Mouse (Mus musculus): ENCODE measurements around the gene Sipa1l1. TPM values are rescaled to one million over a fixed set of nuclear protein-coding genes. Genes with fewer than 3 reads are reported as not detected.

The Sipa1l1 gene
- polyA plus RNA-seq, 1 experiment from 2014 or later = 41.6 TPM

DNA sequence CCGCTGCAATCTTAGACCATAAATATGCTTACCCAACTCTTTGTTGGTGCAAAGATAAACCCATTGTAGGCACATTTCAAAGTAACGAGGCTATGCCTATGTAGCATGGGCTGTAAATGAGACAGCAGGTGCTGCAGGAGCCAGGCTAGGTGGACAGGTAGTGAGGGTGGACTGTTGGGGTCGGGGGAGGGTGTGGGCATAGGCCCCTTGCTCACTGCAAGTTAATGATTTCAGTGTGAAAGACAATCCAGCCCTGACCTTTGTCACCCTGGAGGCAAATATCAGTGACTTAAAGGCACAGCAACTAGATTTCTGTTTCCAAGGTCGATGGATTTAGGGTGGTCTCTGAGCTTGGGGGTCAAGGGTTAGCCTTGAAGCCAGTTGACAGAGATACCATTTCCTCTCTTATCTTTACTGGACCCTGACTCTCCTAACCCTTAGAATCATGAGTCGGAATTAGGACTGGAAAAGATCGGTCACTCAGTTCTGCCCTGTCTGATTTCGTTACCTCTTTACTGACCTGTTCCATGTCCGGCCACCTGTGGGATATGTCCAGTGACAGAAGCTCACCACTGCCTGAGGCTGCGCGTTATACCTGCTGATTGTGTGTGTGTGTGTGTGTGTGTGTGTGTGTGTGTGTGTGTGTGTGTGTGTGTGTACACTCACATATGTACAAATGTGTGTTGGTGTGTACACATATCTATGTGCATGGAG, 286.7 kb downstream of the Sipa1l1 start:
- no peak overlapping the region for H3K9ac ChIP-seq (ENCODE audit: low read length)
- DNase-seq (ENCODE audit: low spot score) (no peak), ATAC-seq (replicated peaks; ENCODE audit: low FRiP score, low TSS enrichment, low read depth) (0 out of 2 replicates have a peak, but pooled peaks have one; percentile 32)
- H3K27ac ChIP-seq (ENCODE audit: low read depth) = no peak overlapping the region
- H3K4me3 ChIP-seq (ENCODE audit: low read depth, low read length) = no peak overlapping the region
- no peaks in the 10 kb centered on the region for H3K9me3 ChIP-seq (ENCODE audit: control insufficient read depth, low read length)
- no peaks in the 10 kb centered on the region for H3K27me3 ChIP-seq (replicated peaks; ENCODE audit: control insufficient read depth, insufficient read depth, low read length)
- H3K4me1 ChIP-seq (replicated peaks; ENCODE audit: control insufficient read depth, insufficient read depth, low read length) = no peaks in the 10 kb centered on the region
- 58% methylated on average over 10 of the region's 10 CpGs for WGBS
- no peaks in the 10 kb centered on the region for H3K36me3 ChIP-seq (ENCODE audit: control insufficient read depth, insufficient read depth, low read length)
- no peak overlapping the region for H3K4me2 ChIP-seq (ENCODE audit: low read length)

DNA sequence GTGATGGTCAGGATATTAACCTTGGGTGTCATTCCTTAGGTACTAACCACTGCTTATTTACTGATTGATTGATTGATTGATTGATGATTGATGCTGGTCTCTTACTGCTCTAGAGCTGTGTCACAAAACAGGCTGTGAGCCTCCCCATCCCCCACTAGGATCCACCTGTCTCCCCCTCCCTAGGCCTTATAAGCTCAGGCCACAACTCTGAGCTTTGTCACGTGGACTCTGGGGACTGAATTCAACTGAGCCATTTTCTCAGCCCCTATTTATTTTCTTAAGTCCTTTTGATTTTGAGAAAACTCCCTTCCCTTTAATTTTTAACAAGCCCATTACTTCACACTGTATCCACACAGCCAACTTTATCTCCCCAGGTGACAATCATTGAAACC, 287.3 kb downstream of the Sipa1l1 start:
- Histone ChIP-seq H3K4me3 (ENCODE audit: low read depth, low read length) (no peak overlapping the region), H3K9ac (ENCODE audit: low read length) (no peak overlapping the region), H3K9me3 (ENCODE audit: control insufficient read depth, low read length) (no peaks in the 10 kb centered on the region), H3K27me3 (replicated peaks; ENCODE audit: control insufficient read depth, insufficient read depth, low read length) (no peaks in the 10 kb centered on the region), H3K36me3 (ENCODE audit: control insufficient read depth, insufficient read depth, low read length) (no peaks in the 10 kb centered on the region), H3K4me1 (replicated peaks; ENCODE audit: control insufficient read depth, insufficient read depth, low read length) (no peaks in the 10 kb centered on the region), H3K27ac (ENCODE audit: low read depth) (no peak overlapping the region), H3K4me2 (ENCODE audit: low read length) (no peak overlapping the region)
- no peak for DNase-seq (ENCODE audit: low spot score)
- no peak for ATAC-seq (replicated peaks; ENCODE audit: low FRiP score, low TSS enrichment, low read depth)
- WGBS = 36% methylated on average over 1 of the region's 1 CpGs

DNA sequence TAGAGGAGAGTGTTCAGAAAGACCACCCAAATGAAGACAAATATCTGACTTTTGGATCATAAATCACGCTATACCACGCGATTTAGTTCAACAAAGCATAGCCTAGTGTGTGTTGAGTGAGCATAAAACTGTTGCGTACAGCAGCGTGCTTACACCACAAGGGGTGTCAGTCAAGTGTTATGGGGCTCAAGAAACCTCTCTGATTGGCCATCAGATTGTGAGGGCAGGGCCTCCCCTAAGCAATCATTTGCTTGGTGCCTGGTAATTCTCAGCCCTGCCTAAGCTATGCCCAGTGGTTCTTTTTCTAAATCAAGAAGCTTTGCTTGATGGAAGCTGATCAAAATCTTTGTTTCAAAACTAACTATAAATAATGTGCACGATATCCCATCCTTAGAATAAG, 288.5 kb downstream of the Sipa1l1 start:
- H3K4me1 ChIP-seq (replicated peaks; ENCODE audit: control insufficient read depth, insufficient read depth, low read length) = no peaks in the 10 kb centered on the region
- H3K4me3 ChIP-seq (ENCODE audit: low read depth, low read length) = no peak overlapping the region
- no peak overlapping the region for H3K4me2 ChIP-seq (ENCODE audit: low read length)
- no peaks in the 10 kb centered on the region for H3K27me3 ChIP-seq (replicated peaks; ENCODE audit: control insufficient read depth, insufficient read depth, low read length)
- H3K9me3 ChIP-seq (ENCODE audit: control insufficient read depth, low read length) = no peaks in the 10 kb centered on the region
- ATAC-seq (replicated peaks; ENCODE audit: low FRiP score, low TSS enrichment, low read depth) = no peak
- 74% methylated on average over 6 of the region's 6 CpGs for WGBS
- H3K9ac ChIP-seq (ENCODE audit: low read length) = no peak overlapping the region
- no peaks in the 10 kb centered on the region for H3K36me3 ChIP-seq (ENCODE audit: control insufficient read depth, insufficient read depth, low read length)
- no peak overlapping the region for H3K27ac ChIP-seq (ENCODE audit: low read depth)
- DNase-seq (ENCODE audit: low spot score) = no peak

DNA sequence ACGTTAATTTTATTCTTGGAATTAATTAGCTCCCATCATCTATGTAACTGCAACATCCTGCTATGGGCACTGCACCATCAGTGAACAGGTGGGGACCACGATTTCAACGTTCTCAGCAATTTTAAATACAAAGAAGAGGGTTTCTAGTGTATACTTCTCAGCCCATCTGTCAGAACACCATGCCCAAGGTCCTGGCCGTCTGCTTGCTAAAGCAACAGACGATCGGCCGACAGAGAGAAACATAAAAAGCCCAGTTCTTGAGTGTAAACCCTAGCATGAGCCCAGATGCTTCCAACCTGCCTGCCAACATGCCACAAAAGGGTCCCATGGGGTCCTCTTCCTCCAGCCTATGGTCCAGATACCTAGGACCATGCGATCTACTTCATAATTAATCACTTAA, 288.9 kb downstream of the Sipa1l1 start:
- Histone ChIP-seq H3K4me2 (ENCODE audit: low read length) (no peak overlapping the region), H3K9ac (ENCODE audit: low read length) (no peak overlapping the region), H3K4me3 (ENCODE audit: low read depth, low read length) (no peak overlapping the region), H3K4me1 (replicated peaks; ENCODE audit: control insufficient read depth, insufficient read depth, low read length) (no peaks in the 10 kb centered on the region), H3K9me3 (ENCODE audit: control insufficient read depth, low read length) (no peaks in the 10 kb centered on the region), H3K27me3 (replicated peaks; ENCODE audit: control insufficient read depth, insufficient read depth, low read length) (no peaks in the 10 kb centered on the region), H3K36me3 (ENCODE audit: control insufficient read depth, insufficient read depth, low read length) (no peaks in the 10 kb centered on the region), H3K27ac (ENCODE audit: low read depth) (no peak overlapping the region)
- WGBS = 91% methylated on average over 8 of the region's 8 CpGs
- ATAC-seq (replicated peaks; ENCODE audit: low FRiP score, low TSS enrichment, low read depth) (no peak), DNase-seq (ENCODE audit: low spot score) (no peak)

DNA sequence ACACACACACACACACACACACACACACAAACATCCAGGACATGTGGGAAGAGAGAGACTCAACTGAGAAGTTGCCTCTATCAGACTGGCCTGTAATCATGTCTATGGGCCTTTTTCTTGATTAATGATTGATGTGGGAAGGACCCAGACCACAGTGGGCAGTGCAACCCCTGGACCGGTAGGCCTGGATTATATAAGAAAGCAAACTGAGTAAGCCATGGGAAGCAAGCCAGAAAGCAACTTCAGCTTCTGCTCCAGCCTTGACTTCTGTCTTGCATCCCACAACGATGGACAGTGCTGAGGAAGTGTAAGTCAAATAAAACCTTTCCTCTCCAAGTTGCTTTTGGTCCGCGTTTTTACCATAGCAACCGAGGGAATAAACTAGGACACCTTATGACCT, 298.1 kb downstream of the Sipa1l1 start:
- Histone ChIP-seq H3K27ac (ENCODE audit: low read depth) (no peak overlapping the region), H3K9me3 (ENCODE audit: control insufficient read depth, low read length) (no peaks in the 10 kb centered on the region), H3K4me3 (ENCODE audit: low read depth, low read length) (no peak overlapping the region), H3K27me3 (replicated peaks; ENCODE audit: control insufficient read depth, insufficient read depth, low read length) (no peaks in the 10 kb centered on the region), H3K4me1 (replicated peaks; ENCODE audit: control insufficient read depth, insufficient read depth, low read length) (peaks cover 19% of the 10 kb centered on the region), H3K9ac (ENCODE audit: low read length) (no peak overlapping the region), H3K4me2 (ENCODE audit: low read length) (no peak overlapping the region), H3K36me3 (ENCODE audit: control insufficient read depth, insufficient read depth, low read length) (no peaks in the 10 kb centered on the region)
- ATAC-seq (replicated peaks; ENCODE audit: low FRiP score, low TSS enrichment, low read depth) (no peak), DNase-seq (ENCODE audit: low spot score) (no peak)
- WGBS = 65% methylated on average over 5 of the region's 5 CpGs

DNA sequence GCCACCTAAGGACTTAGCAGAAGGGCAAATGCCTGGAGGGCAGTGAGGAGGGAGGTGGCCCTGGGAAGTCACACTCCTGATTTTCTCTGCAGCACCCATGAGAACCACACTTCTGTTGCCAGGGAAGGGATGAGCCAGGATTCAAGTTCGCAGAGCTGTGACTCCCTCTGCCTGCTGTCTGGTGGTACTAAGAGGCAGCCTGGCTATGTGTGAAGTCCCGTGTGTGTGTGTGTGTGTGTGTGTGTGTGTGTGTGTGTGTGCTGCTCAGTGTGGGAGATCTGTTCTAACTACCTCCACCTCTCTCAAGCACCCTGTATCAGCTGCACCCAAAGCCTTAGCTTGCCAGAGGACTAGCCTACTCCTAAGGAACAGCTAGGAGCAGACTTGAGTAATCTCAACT, 298.5 kb downstream of the Sipa1l1 start:
- WGBS = 67% methylated on average over 2 of the region's 2 CpGs
- Histone ChIP-seq H3K9ac (ENCODE audit: low read length) (no peak overlapping the region), H3K4me2 (ENCODE audit: low read length) (no peak overlapping the region), H3K9me3 (ENCODE audit: control insufficient read depth, low read length) (no peaks in the 10 kb centered on the region), H3K4me1 (replicated peaks; ENCODE audit: control insufficient read depth, insufficient read depth, low read length) (peaks cover 19% of the 10 kb centered on the region), H3K27ac (ENCODE audit: low read depth) (no peak overlapping the region), H3K4me3 (ENCODE audit: low read depth, low read length) (no peak overlapping the region), H3K27me3 (replicated peaks; ENCODE audit: control insufficient read depth, insufficient read depth, low read length) (no peaks in the 10 kb centered on the region), H3K36me3 (ENCODE audit: control insufficient read depth, insufficient read depth, low read length) (no peaks in the 10 kb centered on the region)
- DNase-seq (ENCODE audit: low spot score) (no peak), ATAC-seq (replicated peaks; ENCODE audit: low FRiP score, low TSS enrichment, low read depth) (no peak)

DNA sequence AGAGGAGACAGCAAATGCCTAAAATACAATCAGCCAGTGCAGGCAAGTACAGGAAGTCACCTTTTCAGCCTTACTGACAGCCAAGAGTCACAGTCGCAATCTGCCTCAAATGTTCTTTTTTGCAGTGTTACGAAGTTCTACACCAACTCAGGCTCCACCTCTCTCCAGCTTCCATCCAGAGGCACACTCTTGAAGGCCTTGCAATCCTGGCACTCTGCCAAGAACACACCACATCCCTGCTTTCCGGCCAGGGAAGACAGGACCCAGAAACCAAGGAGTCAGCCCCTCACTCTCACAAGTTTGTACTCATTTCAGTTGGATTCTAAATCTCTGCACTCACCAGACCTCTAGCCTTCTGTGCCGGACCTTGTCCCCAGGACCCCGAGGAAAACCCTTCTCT, 299.3 kb downstream of the Sipa1l1 start:
- Histone ChIP-seq H3K27me3 (replicated peaks; ENCODE audit: control insufficient read depth, insufficient read depth, low read length) (no peaks in the 10 kb centered on the region), H3K4me3 (ENCODE audit: low read depth, low read length) (no peak overlapping the region), H3K9me3 (ENCODE audit: control insufficient read depth, low read length) (no peaks in the 10 kb centered on the region), H3K27ac (ENCODE audit: low read depth) (no peak overlapping the region), H3K36me3 (ENCODE audit: control insufficient read depth, insufficient read depth, low read length) (no peaks in the 10 kb centered on the region), H3K9ac (ENCODE audit: low read length) (no peak overlapping the region), H3K4me1 (replicated peaks; ENCODE audit: control insufficient read depth, insufficient read depth, low read length) (peaks cover 19% of the 10 kb centered on the region), H3K4me2 (ENCODE audit: low read length) (no peak overlapping the region)
- ATAC-seq (replicated peaks; ENCODE audit: low FRiP score, low TSS enrichment, low read depth) = 0 out of 2 replicates have a peak, but pooled peaks have one; percentile 30
- 39% methylated on average over 5 of the region's 5 CpGs for WGBS
- peak; percentile 77 for DNase-seq (ENCODE audit: low spot score)

DNA sequence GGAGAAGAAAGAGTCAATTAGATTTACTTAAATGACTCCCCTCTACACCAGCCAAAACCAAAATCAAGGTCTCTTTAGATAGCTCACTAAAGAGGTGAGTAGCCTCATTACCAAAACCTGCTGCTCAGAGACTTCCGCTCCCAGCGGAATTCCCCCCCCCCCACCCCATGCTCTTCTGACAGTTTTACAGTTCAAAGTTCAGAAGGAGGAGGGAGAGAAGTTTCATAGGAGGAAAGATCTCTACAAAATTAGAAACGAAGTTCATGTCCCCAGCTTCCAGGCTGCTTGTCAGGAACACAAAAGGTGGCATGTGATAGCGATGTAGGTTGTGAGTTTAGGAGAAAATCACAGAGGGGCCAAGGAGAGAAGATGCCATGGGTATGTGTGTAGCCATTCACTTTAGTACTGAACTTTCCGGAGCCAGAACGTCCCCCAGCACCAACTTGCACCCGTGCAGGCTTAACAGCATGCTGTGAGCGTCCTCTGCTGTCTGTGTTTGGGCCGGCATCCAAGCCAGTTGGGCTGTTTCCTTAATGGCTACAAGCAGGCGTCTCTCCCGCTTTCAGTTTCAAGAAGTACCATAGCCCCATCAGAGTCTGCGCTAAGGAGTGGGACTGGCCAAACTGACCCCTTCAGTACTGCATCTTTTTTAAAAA, 300.7 kb downstream of the Sipa1l1 start:
- Histone ChIP-seq H3K4me3 (ENCODE audit: low read depth, low read length) (peak overlapping the region; percentile 45), H3K27ac (ENCODE audit: low read depth) (peak overlapping the region; percentile 85), H3K27me3 (replicated peaks; ENCODE audit: control insufficient read depth, insufficient read depth, low read length) (no peaks in the 10 kb centered on the region), H3K9ac (ENCODE audit: low read length) (peak overlapping the region; percentile 60), H3K4me1 (replicated peaks; ENCODE audit: control insufficient read depth, insufficient read depth, low read length) (peaks cover 19% of the 10 kb centered on the region), H3K36me3 (ENCODE audit: control insufficient read depth, insufficient read depth, low read length) (no peaks in the 10 kb centered on the region), H3K9me3 (ENCODE audit: control insufficient read depth, low read length) (no peaks in the 10 kb centered on the region), H3K4me2 (ENCODE audit: low read length) (peak overlapping the region; percentile 77)
- under 1% methylated on average over 12 of the region's 12 CpGs for WGBS
- peak; percentile 93 for DNase-seq (ENCODE audit: low spot score)
- ATAC-seq (replicated peaks; ENCODE audit: low FRiP score, low TSS enrichment, low read depth) = peak; percentile 80
